Mouse (Mus musculus) forebrain, embryonic 16.5 days (tissue): Measurements from ENCODE around the gene Lhfpl3. TPM values are rescaled to one million over a fixed set of nuclear protein-coding genes. Genes with fewer than 3 reads are reported as not detected.

Experiments
- ATAC-seq: fragments of 200-750 bp; cut with Nextera tagmentation; 2 replicates; pipeline ENCODE4 v1.8.0; 2017; ENCODE audit warnings: mild to moderate bottlenecking, moderate library complexity
- H3K27ac ChIP-seq: fragments of 300-500 bp; sonication (generic); 2 replicates; pipeline ENCODE4 v1.5.1; 2014; ENCODE audit warnings: low read length, control low read depth
- H3K27me3 ChIP-seq: fragments of 300-500 bp; sonication (generic); replicated peaks from 2 replicates; pipeline ENCODE4 v1.6.1; 2014; ENCODE audit warnings: low read length; ENCODE audit not compliant: control insufficient read depth, insufficient read depth
- H3K36me3 ChIP-seq: fragments of 300-500 bp; sonication (generic); 2 replicates; pipeline ENCODE4 v1.6.1; 2014; ENCODE audit not compliant: control insufficient read depth, insufficient read depth
- H3K4me1 ChIP-seq: fragments of 300-500 bp; sonication (generic); replicated peaks from 2 replicates; pipeline ENCODE4 v1.6.1; 2014; ENCODE audit warnings: low read length; ENCODE audit not compliant: control insufficient read depth, insufficient read depth
- H3K4me2 ChIP-seq: fragments of 300-500 bp; sonication (generic); 2 replicates; pipeline ENCODE4 v1.6.1; 2014; ENCODE audit warnings: mild to moderate bottlenecking, low read length, control low read depth
- H3K4me3 ChIP-seq: fragments of 300-500 bp; sonication (generic); replicated peaks from 2 replicates; pipeline ENCODE4 v1.5.1; 2014; ENCODE audit warnings: mild to moderate bottlenecking, low read length, control low read depth
- H3K9ac ChIP-seq: fragments of 300-500 bp; sonication (generic); replicated peaks from 2 replicates; pipeline ENCODE4 v1.6.1; 2014; ENCODE audit warnings: low read depth, low read length, control low read depth
- H3K9me3 ChIP-seq: fragments of 300-500 bp; sonication (generic); 2 replicates; pipeline ENCODE4 v1.6.1; 2016; ENCODE audit warnings: low read length; ENCODE audit not compliant: control insufficient read depth
- WGBS: fragments of 180-500 bp; shearing (Covaris S2); extraction: QIAGEN DNeasy Blood & Tissue Kit; methylation state at CpG from one replicate; pipeline ENCODE4 v1.1.7; 2014; 5-methylcytosine and 5-hydroxymethylcytosine counted together
- polyA plus RNA-seq: library from polyadenylated mRNA; unstranded; fragments of >200 nt; fragmentation: Nextera tagmentation; extraction: Ambion mirVana; gene quantifications from 2 replicates; pipeline ENCODE4 v1.2.1, GENCODE M21; 2015

The Lhfpl3 gene
- polyA plus RNA-seq, 1 experiment from 2014 or later = 14.7 TPM

- no peaks in the 10 kb centered on the region for H3K4me1 ChIP-seq
- 58% methylated on average over 3 of the region's 3 CpGs for WGBS
- no peak overlapping the region for H3K4me3 ChIP-seq
- H3K27me3 ChIP-seq = no peaks in the 10 kb centered on the region
- H3K36me3 ChIP-seq = no peaks in the 10 kb centered on the region
- H3K9me3 ChIP-seq = peaks cover 9% of the 10 kb centered on the region; the same call in 1 of the 2 replicates
- H3K4me2 ChIP-seq = no peak overlapping the region
- no peak overlapping the region for H3K27ac ChIP-seq
- H3K9ac ChIP-seq = no peak overlapping the region
- ATAC-seq = peak; percentile 79
Measured at GRCm38 (mm10) chr5:22829822-22830450, 84.1 kb downstream of the Lhfpl3 start.

- no peak overlapping the region for H3K4me2 ChIP-seq
- ATAC-seq = no peak
- H3K4me3 ChIP-seq = no peak overlapping the region
- 64% methylated on average over 14 of the region's 14 CpGs for WGBS
- H3K9me3 ChIP-seq = no peaks in the 10 kb centered on the region
- no peaks in the 10 kb centered on the region for H3K36me3 ChIP-seq
- no peak overlapping the region for H3K9ac ChIP-seq
- no peaks in the 10 kb centered on the region for H3K27me3 ChIP-seq
- H3K4me1 ChIP-seq = no peaks in the 10 kb centered on the region
- no peak overlapping the region for H3K27ac ChIP-seq
Measured at GRCm38 (mm10) chr5:22851572-22851971, 105.7 kb downstream of the Lhfpl3 start.

GRCm38 (mm10) chr5:22853503-22853902 is 107.6 kb downstream of the Lhfpl3 start:
- ATAC-seq = peak; percentile 50
- Histone ChIP-seq H3K9me3 (no peaks in the 10 kb centered on the region), H3K4me1 (no peaks in the 10 kb centered on the region), H3K4me3 (no peak overlapping the region), H3K4me2 (no peak overlapping the region), H3K36me3 (no peaks in the 10 kb centered on the region), H3K9ac (no peak overlapping the region), H3K27me3 (no peaks in the 10 kb centered on the region), H3K27ac (no peak overlapping the region)
- WGBS = 60% methylated on average over 2 of the region's 2 CpGs

GRCm38 (mm10) chr5:22856480-22856879 is 110.6 kb downstream of the Lhfpl3 start:
- Histone ChIP-seq H3K4me2 (no peak overlapping the region), H3K9ac (no peak overlapping the region), H3K36me3 (no peaks in the 10 kb centered on the region), H3K4me1 (no peaks in the 10 kb centered on the region), H3K9me3 (no peaks in the 10 kb centered on the region), H3K27me3 (no peaks in the 10 kb centered on the region), H3K4me3 (no peak overlapping the region), H3K27ac (no peak overlapping the region)
- no peak for ATAC-seq
- 85% methylated on average over 4 of the region's 4 CpGs for WGBS

GRCm38 (mm10) chr5:22861399-22861798 is 115.5 kb downstream of the Lhfpl3 start:
- WGBS = 65% methylated on average over 1 of the region's 1 CpGs
- no peak for ATAC-seq
- no peak overlapping the region for H3K9ac ChIP-seq
- H3K27me3 ChIP-seq = no peaks in the 10 kb centered on the region
- H3K4me1 ChIP-seq = no peaks in the 10 kb centered on the region
- H3K4me2 ChIP-seq = no peak overlapping the region
- H3K9me3 ChIP-seq = no peaks in the 10 kb centered on the region
- H3K36me3 ChIP-seq = no peaks in the 10 kb centered on the region
- no peak overlapping the region for H3K4me3 ChIP-seq
- H3K27ac ChIP-seq = no peak overlapping the region

- H3K4me1 ChIP-seq = 0 out of 2 replicates have a peak, but pooled peaks cover 2% of the 10 kb centered on the region
- 70% methylated on average over 5 of the region's 5 CpGs for WGBS
- H3K9ac ChIP-seq = no peak overlapping the region
- no peaks in the 10 kb centered on the region for H3K36me3 ChIP-seq
- no peaks in the 10 kb centered on the region for H3K9me3 ChIP-seq
- no peak overlapping the region for H3K4me3 ChIP-seq
- H3K27me3 ChIP-seq = no peaks in the 10 kb centered on the region
- H3K4me2 ChIP-seq = no peak overlapping the region
- H3K27ac ChIP-seq = no peak overlapping the region
- ATAC-seq = no peak
Measured at GRCm38 (mm10) chr5:22869031-22869430, 123.2 kb downstream of the Lhfpl3 start.

GRCm38 (mm10) chr5:22872417-22872816 is 126.6 kb downstream of the Lhfpl3 start:
- ATAC-seq = no peak
- H3K36me3 ChIP-seq = no peaks in the 10 kb centered on the region

GRCm38 (mm10) chr5:22888345-22888744 is 142.5 kb downstream of the Lhfpl3 start:
- H3K4me1 ChIP-seq = no peaks in the 10 kb centered on the region
- no peak overlapping the region for H3K4me2 ChIP-seq
- H3K27me3 ChIP-seq = no peaks in the 10 kb centered on the region
- no peak overlapping the region for H3K27ac ChIP-seq
- 62% methylated on average over 3 of the region's 3 CpGs for WGBS
- no peak overlapping the region for H3K9ac ChIP-seq
- H3K9me3 ChIP-seq = no peaks in the 10 kb centered on the region
- no peaks in the 10 kb centered on the region for H3K36me3 ChIP-seq
- no peak for ATAC-seq
- H3K4me3 ChIP-seq = no peak overlapping the region

More at GRCm38 (mm10) chr5:22872417-22872816, 126.6 kb downstream of the Lhfpl3 start:
- Histone ChIP-seq H3K9me3 (no peaks in the 10 kb centered on the region), H3K4me3 (no peak overlapping the region), H3K4me2 (no peak overlapping the region), H3K27me3 (no peaks in the 10 kb centered on the region), H3K4me1 (0 out of 2 replicates have a peak, but pooled peaks cover 2% of the 10 kb centered on the region), H3K27ac (no peak overlapping the region), H3K9ac (no peak overlapping the region)
- 68% methylated on average over 1 of the region's 1 CpGs for WGBS

- Histone ChIP-seq H3K27me3 (no peaks in the 10 kb centered on the region), H3K9ac (no peak overlapping the region), H3K27ac (no peak overlapping the region), H3K36me3 (no peaks in the 10 kb centered on the region), H3K9me3 (no peaks in the 10 kb centered on the region), H3K4me2 (no peak overlapping the region), H3K4me3 (no peak overlapping the region), H3K4me1 (no peaks in the 10 kb centered on the region)
- ATAC-seq = no peak
- 75% methylated on average over 4 of the region's 4 CpGs for WGBS
Measured at GRCm38 (mm10) chr5:22889481-22889880, 143.6 kb downstream of the Lhfpl3 start.

- Histone ChIP-seq H3K4me3 (no peak overlapping the region), H3K4me2 (no peak overlapping the region), H3K4me1 (peaks cover 6% of the 10 kb centered on the region; the same call in 1 of the 2 replicates), H3K9ac (no peak overlapping the region), H3K27ac (peak overlapping the region; percentile 56; the same call in 1 of the 2 replicates), H3K36me3 (no peaks in the 10 kb centered on the region), H3K27me3 (no peaks in the 10 kb centered on the region), H3K9me3 (no peaks in the 10 kb centered on the region)
- WGBS = 80% methylated on average over 3 of the region's 3 CpGs
- ATAC-seq = peak; percentile 62
Measured at GRCm38 (mm10) chr5:22897228-22897627, 151.4 kb downstream of the Lhfpl3 start.
